Mouse (Mus musculus): ENCODE data around the gene Khdrbs2.

Gene Khdrbs2

GRCm38 (mm10) chr1:32172506-32173239 lies at the start of gene Khdrbs2:
Khdrbs2 (plus strand) TSS chr1:32172714.
- DNase-seq (ENCODE audit: low read depth, low spot score) = peak; percentile 43

- peak; percentile 26 for DNase-seq (ENCODE audit: low read depth, low spot score)
Observed at GRCm38 (mm10) chr1:32174566-32174965, 2.1 kb downstream of the Khdrbs2 start.

GRCm38 (mm10) chr1:32199664-32200260 lies 27.2 kb downstream of the Khdrbs2 start:
- no peak for DNase-seq (ENCODE audit: low read depth, low spot score)

- DNase-seq (ENCODE audit: low read depth, low spot score) = no peak
Observed at GRCm38 (mm10) chr1:32248443-32248842, 75.9 kb downstream of the Khdrbs2 start.

GRCm38 (mm10) chr1:32249602-32250001 lies 77.1 kb downstream of the Khdrbs2 start:
- no peak for DNase-seq (ENCODE audit: low read depth, low spot score)

GRCm38 (mm10) chr1:32250337-32250736 lies 77.8 kb downstream of the Khdrbs2 start:
- DNase-seq (ENCODE audit: low read depth, low spot score) = no peak

- no peak for DNase-seq (ENCODE audit: low read depth, low spot score)
Observed at GRCm38 (mm10) chr1:32258942-32259341, 86.4 kb downstream of the Khdrbs2 start.

GRCm38 (mm10) chr1:32270519-32270918 lies 98.0 kb downstream of the Khdrbs2 start:
- DNase-seq (ENCODE audit: low read depth, low spot score) = no peak

- no peak for DNase-seq (ENCODE audit: low read depth, low spot score)
Observed at GRCm38 (mm10) chr1:32294702-32295101, 122.2 kb downstream of the Khdrbs2 start.

GRCm38 (mm10) chr1:32301391-32301790 lies 128.9 kb downstream of the Khdrbs2 start:
- no peak for DNase-seq (ENCODE audit: low read depth, low spot score)

GRCm38 (mm10) chr1:32309074-32309473 lies 136.6 kb downstream of the Khdrbs2 start:
- DNase-seq (ENCODE audit: low read depth, low spot score) = no peak

GRCm38 (mm10) chr1:32309637-32310036 lies 137.1 kb downstream of the Khdrbs2 start:
- DNase-seq (ENCODE audit: low read depth, low spot score) = no peak

GRCm38 (mm10) chr1:32339108-32339507 lies 166.6 kb downstream of the Khdrbs2 start:
- DNase-seq (ENCODE audit: low read depth, low spot score) = no peak

- no peak for DNase-seq (ENCODE audit: low read depth, low spot score)
Observed at GRCm38 (mm10) chr1:32347538-32347937, 175.0 kb downstream of the Khdrbs2 start.

- DNase-seq (ENCODE audit: low read depth, low spot score) = no peak
Observed at GRCm38 (mm10) chr1:32352076-32352475, 179.6 kb downstream of the Khdrbs2 start.

- DNase-seq (ENCODE audit: low read depth, low spot score) = no peak
Observed at GRCm38 (mm10) chr1:32363539-32363938, 191.0 kb downstream of the Khdrbs2 start.

- no peak for DNase-seq (ENCODE audit: low read depth, low spot score)
Observed at GRCm38 (mm10) chr1:32397553-32397952, 225.0 kb downstream of the Khdrbs2 start.

- DNase-seq (ENCODE audit: low read depth, low spot score) = no peak
Observed at GRCm38 (mm10) chr1:32407651-32408050, 235.1 kb downstream of the Khdrbs2 start.

- DNase-seq (ENCODE audit: low read depth, low spot score) = no peak
Observed at GRCm38 (mm10) chr1:32428410-32428809, 255.9 kb downstream of the Khdrbs2 start.

GRCm38 (mm10) chr1:32429493-32429892 lies 257.0 kb downstream of the Khdrbs2 start:
- no peak for DNase-seq (ENCODE audit: low read depth, low spot score)

GRCm38 (mm10) chr1:32430516-32430915 lies 258.0 kb downstream of the Khdrbs2 start:
- no peak for DNase-seq (ENCODE audit: low read depth, low spot score)

- DNase-seq (ENCODE audit: low read depth, low spot score) = no peak
Observed at GRCm38 (mm10) chr1:32433118-32433517, 260.6 kb downstream of the Khdrbs2 start.

- DNase-seq (ENCODE audit: low read depth, low spot score) = no peak
Observed at GRCm38 (mm10) chr1:32443927-32444326, 271.4 kb downstream of the Khdrbs2 start.

Measured in retina, adult 2 months (tissue).